Mouse (Mus musculus) forebrain, embryonic 16.5 days (tissue): ENCODE measurements around the gene Rgs9. TPM values are rescaled to one million over a fixed set of nuclear protein-coding genes. Genes with fewer than 3 reads are reported as not detected.
"Not testable (repeated sequence)": the region's sequence is repeated elsewhere in the genome, so short reads cannot be mapped to it uniquely, and the experiment has no call there.

Experiments
- ATAC-seq: fragments of 200-750 bp; cut with Nextera tagmentation; 2 replicates; pipeline ENCODE4 v1.8.0; 2017; ENCODE audit warnings: mild to moderate bottlenecking, moderate library complexity
- H3K27ac ChIP-seq: fragments of 300-500 bp; sonication (generic); 2 replicates; pipeline ENCODE4 v1.5.1; 2014; ENCODE audit warnings: low read length, control low read depth
- H3K27me3 ChIP-seq: fragments of 300-500 bp; sonication (generic); replicated peaks from 2 replicates; pipeline ENCODE4 v1.6.1; 2014; ENCODE audit warnings: low read length; ENCODE audit not compliant: control insufficient read depth, insufficient read depth
- H3K36me3 ChIP-seq: fragments of 300-500 bp; sonication (generic); 2 replicates; pipeline ENCODE4 v1.6.1; 2014; ENCODE audit not compliant: control insufficient read depth, insufficient read depth
- H3K4me1 ChIP-seq: fragments of 300-500 bp; sonication (generic); replicated peaks from 2 replicates; pipeline ENCODE4 v1.6.1; 2014; ENCODE audit warnings: low read length; ENCODE audit not compliant: control insufficient read depth, insufficient read depth
- H3K4me2 ChIP-seq: fragments of 300-500 bp; sonication (generic); 2 replicates; pipeline ENCODE4 v1.6.1; 2014; ENCODE audit warnings: mild to moderate bottlenecking, low read length, control low read depth
- H3K4me3 ChIP-seq: fragments of 300-500 bp; sonication (generic); replicated peaks from 2 replicates; pipeline ENCODE4 v1.5.1; 2014; ENCODE audit warnings: mild to moderate bottlenecking, low read length, control low read depth
- H3K9ac ChIP-seq: fragments of 300-500 bp; sonication (generic); replicated peaks from 2 replicates; pipeline ENCODE4 v1.6.1; 2014; ENCODE audit warnings: low read depth, low read length, control low read depth
- H3K9me3 ChIP-seq: fragments of 300-500 bp; sonication (generic); 2 replicates; pipeline ENCODE4 v1.6.1; 2016; ENCODE audit warnings: low read length; ENCODE audit not compliant: control insufficient read depth
- WGBS: fragments of 180-500 bp; shearing (Covaris S2); extraction: QIAGEN DNeasy Blood & Tissue Kit; methylation state at CpG from one replicate; pipeline ENCODE4 v1.1.7; 2014; 5-methylcytosine and 5-hydroxymethylcytosine counted together
- polyA plus RNA-seq: library from polyadenylated mRNA; unstranded; fragments of >200 nt; fragmentation: Nextera tagmentation; extraction: Ambion mirVana; gene quantifications from 2 replicates; pipeline ENCODE4 v1.2.1, GENCODE M21; 2015

Gene Rgs9
- 8.0 and 9.7 TPM in 2 replicates for polyA plus RNA-seq

DNA sequence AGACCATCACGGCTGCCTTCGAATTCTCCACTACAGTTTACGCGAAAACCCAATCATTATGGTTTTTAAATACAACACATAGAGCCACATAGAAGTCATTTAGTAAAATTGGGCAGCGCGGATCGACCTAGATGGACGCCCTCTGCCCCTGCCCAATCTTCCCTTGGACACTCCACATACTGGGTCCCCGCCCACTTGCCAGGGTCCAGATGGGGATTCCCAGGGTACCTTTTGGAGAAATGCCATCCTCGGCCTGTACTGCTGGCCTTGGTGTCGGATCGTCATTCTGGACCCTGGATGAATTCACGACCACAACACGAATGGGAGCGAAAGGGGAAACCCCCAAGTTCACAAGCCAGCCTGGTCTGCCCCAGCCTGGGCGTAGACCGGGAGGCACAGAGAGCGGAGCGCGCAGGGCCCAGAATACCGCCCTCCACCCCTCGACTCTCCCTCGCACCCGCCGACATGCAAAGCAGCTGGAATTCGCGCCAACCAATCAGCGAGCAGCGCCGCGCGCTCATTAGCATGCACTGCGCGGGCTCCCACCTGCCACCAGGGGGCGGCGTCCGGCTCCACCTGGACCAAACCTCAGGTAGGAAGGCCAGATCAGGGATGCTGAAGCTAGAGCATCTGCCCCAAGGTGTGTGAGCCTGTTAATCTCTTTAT lies at the start of gene Rgs9:
Rgs9 (minus strand) TSS at position 420 of the 666 bp plus-strand sequence.
- Histone ChIP-seq H3K4me1 (peaks cover 12% of the 10 kb centered on the region), H3K4me3 (peak within 1 kb of the TSS; percentile 44), H3K36me3 (no peaks in the 10 kb centered on the region), H3K27me3 (no peaks in the 10 kb centered on the region), H3K9ac (peak within 1 kb of the TSS; percentile 52), H3K4me2 (peak within 1 kb of the TSS; percentile 71), H3K27ac (no peak within 1 kb of the TSS), H3K9me3 (no peaks in the 10 kb centered on the region)
- ATAC-seq: peak; percentile 97
- WGBS: 4% methylated on average over 37 of the region's 37 CpGs

- peak; percentile 79 for ATAC-seq
- Histone ChIP-seq H3K4me3 (no peak overlapping the region), H3K4me2 (no peak overlapping the region), H3K27me3 (no peaks in the 10 kb centered on the region), H3K9ac (no peak overlapping the region), H3K27ac (no peak overlapping the region), H3K36me3 (no peaks in the 10 kb centered on the region), H3K9me3 (no peaks in the 10 kb centered on the region), H3K4me1 (peaks cover 9% of the 10 kb centered on the region)
- WGBS: 53% methylated on average over 10 of the region's 10 CpGs
These were observed 49.5 kb upstream of the Rgs9 start for GRCm38 (mm10) chr11:109347242-109347959.

GRCm38 (mm10) chr11:109343991-109344599 lies 46.2 kb upstream of the Rgs9 start:
- Histone ChIP-seq H3K4me2 (no peak overlapping the region), H3K4me3 (no peak overlapping the region), H3K36me3 (no peaks in the 10 kb centered on the region), H3K4me1 (peaks cover 9% of the 10 kb centered on the region), H3K9me3 (no peaks in the 10 kb centered on the region), H3K9ac (no peak overlapping the region), H3K27me3 (no peaks in the 10 kb centered on the region), H3K27ac (no peak overlapping the region)
- WGBS: 33% methylated on average over 10 of the region's 10 CpGs
- ATAC-seq: no peak

- 28% methylated on average over 7 of the region's 7 CpGs for WGBS
- H3K27me3 ChIP-seq: no peaks in the 10 kb centered on the region
- H3K36me3 ChIP-seq: no peaks in the 10 kb centered on the region
- H3K4me3 ChIP-seq: no peak overlapping the region
- ATAC-seq: no peak
- no peak overlapping the region for H3K9ac ChIP-seq
- H3K4me2 ChIP-seq: no peak overlapping the region
- H3K9me3 ChIP-seq: no peaks in the 10 kb centered on the region
- H3K4me1 ChIP-seq: peaks cover 9% of the 10 kb centered on the region
- no peak overlapping the region for H3K27ac ChIP-seq
These were observed 45.6 kb upstream of the Rgs9 start for GRCm38 (mm10) chr11:109343558-109343957.

DNA sequence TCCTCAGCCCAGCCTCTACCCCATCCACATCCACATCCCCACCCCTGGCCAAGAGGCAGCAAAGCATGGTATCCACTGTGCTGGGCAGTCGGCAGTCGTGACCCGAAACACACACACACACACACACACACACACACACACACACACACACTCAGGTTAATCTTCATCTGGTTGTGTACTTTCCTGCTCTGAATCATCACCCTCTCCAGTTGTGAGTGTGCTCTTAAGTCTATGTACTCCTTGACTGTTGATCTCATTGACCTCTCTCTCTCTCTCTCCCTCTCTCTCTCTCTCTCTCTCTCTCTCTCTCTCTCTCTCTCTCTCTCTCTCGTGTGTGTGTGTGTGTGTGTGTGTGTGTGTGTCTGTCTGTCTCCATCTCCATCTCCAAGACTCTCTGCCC lies 44.7 kb upstream of the Rgs9 start:
- 97% methylated on average over 3 of the region's 4 CpGs for WGBS

GRCm38 (mm10) chr11:109340541-109340940 lies 42.6 kb upstream of the Rgs9 start:
- ATAC-seq: no peak
- WGBS: 78% methylated on average over 5 of the region's 5 CpGs
- H3K36me3 ChIP-seq: no peaks in the 10 kb centered on the region

More for the DNA sequence above, 44.7 kb upstream of the Rgs9 start:
- not testable (repeated sequence) for H3K4me2 ChIP-seq, H3K9ac ChIP-seq, H3K27me3 ChIP-seq, H3K4me1 ChIP-seq, H3K4me3 ChIP-seq, ATAC-seq, H3K36me3 ChIP-seq, H3K27ac ChIP-seq, H3K9me3 ChIP-seq

DNA sequence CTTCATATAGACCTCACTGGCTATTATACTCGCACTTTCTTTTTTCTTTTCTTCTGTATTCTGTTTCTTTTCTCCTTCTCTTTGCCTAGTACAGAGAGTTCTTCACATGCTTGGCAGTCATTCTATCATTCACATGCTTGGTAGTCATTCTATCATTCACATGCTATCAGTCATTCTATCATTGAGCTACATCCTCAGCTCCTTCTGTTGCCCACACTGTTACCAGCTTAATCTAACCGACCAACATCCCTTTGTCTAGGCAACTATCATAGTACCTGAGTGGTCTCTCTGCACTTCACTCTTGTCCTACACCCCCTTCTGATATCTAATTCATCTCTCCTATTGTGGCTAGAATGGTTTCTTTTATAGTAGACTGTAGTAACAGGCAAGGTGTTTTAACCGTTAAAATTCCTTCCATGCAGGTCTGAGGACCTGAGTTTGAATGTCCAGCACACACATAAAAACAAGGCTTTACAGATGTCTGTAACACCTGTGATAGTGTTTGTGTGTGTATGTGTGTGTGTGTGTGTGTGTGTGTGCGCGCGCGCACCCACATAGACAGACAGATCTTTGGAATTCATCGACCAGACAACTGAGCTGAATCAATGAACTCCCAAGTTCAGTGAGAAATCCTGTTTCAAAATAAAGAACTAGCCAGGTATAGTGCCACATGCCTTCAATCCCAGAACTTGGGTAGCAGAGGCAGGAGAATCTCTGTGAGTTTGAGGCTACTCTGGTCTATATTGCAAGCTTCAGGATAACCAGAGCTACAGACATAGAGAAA lies 41.4 kb upstream of the Rgs9 start:
- H3K9ac ChIP-seq: no peak overlapping the region
- H3K36me3 ChIP-seq: no peaks in the 10 kb centered on the region
- H3K27me3 ChIP-seq: no peaks in the 10 kb centered on the region
- H3K4me1 ChIP-seq: no peaks in the 10 kb centered on the region
- no peak overlapping the region for H3K4me2 ChIP-seq
- no peak overlapping the region for H3K4me3 ChIP-seq
- H3K9me3 ChIP-seq: no peaks in the 10 kb centered on the region
- H3K27ac ChIP-seq: no peak overlapping the region
- whole genome bisulfite sequencing: 92% methylated on average over 8 of the region's 8 CpGs
- no peak for ATAC-seq

More at GRCm38 (mm10) chr11:109340541-109340940, 42.6 kb upstream of the Rgs9 start:
- H3K4me2 ChIP-seq: no peak overlapping the region
- H3K4me3 ChIP-seq: no peak overlapping the region
- H3K9me3 ChIP-seq: no peaks in the 10 kb centered on the region
- H3K9ac ChIP-seq: no peak overlapping the region
- H3K27me3 ChIP-seq: no peaks in the 10 kb centered on the region
- no peaks in the 10 kb centered on the region for H3K4me1 ChIP-seq
- no peak overlapping the region for H3K27ac ChIP-seq

DNA sequence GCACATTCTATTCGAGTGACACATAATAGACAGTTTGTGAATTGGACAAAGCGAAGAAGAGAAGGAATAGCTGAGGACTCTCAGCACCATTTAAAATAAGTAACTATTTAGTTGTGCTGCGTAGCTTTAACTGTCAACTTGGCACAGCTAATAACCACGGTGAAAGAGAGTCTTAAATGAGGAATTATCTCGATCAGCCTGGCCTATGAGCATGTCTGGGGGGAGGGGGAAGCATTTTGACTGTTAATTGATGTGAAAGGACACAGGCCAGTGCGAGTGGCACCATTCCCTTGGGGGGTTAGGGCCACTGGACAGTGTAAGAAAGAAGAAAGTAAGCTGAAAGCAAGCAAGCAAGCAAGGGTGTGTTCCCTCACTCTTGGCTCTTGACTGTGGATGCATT lies 38.0 kb upstream of the Rgs9 start:
- Histone ChIP-seq H3K4me2 (no peak overlapping the region), H3K27ac (no peak overlapping the region), H3K9me3 (no peaks in the 10 kb centered on the region), H3K4me3 (no peak overlapping the region), H3K4me1 (peaks cover 9% of the 10 kb centered on the region), H3K36me3 (no peaks in the 10 kb centered on the region), H3K27me3 (no peaks in the 10 kb centered on the region), H3K9ac (no peak overlapping the region)
- ATAC-seq: no peak
- WGBS: 36% methylated on average over 6 of the region's 6 CpGs

- no peak overlapping the region for H3K27ac ChIP-seq
- H3K4me3 ChIP-seq: no peak overlapping the region
- H3K9ac ChIP-seq: no peak overlapping the region
- H3K9me3 ChIP-seq: no peaks in the 10 kb centered on the region
- no peaks in the 10 kb centered on the region for H3K27me3 ChIP-seq
- WGBS: 90% methylated on average over 4 of the region's 4 CpGs
- ATAC-seq: no peak
- no peak overlapping the region for H3K4me2 ChIP-seq
- H3K36me3 ChIP-seq: no peaks in the 10 kb centered on the region
- H3K4me1 ChIP-seq: peaks cover 9% of the 10 kb centered on the region
These were observed 36.8 kb upstream of the Rgs9 start for GRCm38 (mm10) chr11:109334773-109335172.
